Mouse (Mus musculus): Measurements from ENCODE around the gene Kdm3a. TPM values are rescaled to one million over a fixed set of nuclear protein-coding genes. Genes with fewer than 3 reads are reported as not detected.

Kdm3a gene
- polyA plus RNA-seq, 1 experiment from 2014 or later: 34.1 TPM

DNA sequence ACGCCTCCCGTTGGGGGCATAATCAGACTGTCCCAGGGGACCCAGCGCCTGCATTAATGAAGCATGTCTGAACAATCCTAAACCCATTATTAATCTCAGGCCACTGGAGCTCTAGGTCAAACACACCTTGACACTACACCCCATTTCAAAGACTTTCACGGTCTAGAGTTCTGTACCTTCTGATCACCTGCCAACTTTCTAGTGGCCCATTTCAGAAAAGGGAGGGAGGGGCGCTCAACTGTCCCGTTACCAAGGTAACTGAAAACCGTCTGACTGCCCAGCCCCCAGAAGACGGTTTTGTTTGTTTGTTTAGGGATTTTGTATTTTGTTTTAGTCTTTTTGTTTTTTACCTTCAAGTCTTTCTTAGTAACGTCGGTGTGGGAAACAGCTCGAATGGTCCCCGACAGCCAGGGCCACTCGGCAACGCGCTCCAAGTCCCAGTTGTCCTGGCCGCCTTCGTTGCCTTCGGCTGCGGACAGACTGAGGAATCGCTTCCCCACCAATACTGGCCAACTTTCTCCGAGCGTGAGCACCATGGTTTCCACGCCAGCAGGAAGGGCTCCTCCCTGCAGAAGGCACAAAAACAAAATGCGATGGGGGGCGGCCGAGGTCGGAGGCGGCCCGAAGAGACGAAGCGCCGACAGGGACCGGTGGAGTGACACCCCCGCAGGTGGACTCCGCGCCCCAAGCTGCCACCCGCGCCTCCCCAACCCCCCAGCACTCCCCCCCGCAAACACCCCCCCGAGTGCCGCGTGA, 906 bp downstream of the Kdm3a start:
- Histone ChIP-seq H3K4me2 (ENCODE audit: low read depth, low read length) (peak overlapping the region; percentile 81), H3K27ac (ENCODE audit: low read length) (peak overlapping the region; percentile 98)
- 3% methylated on average over 42 of the region's 42 CpGs for WGBS

DNA sequence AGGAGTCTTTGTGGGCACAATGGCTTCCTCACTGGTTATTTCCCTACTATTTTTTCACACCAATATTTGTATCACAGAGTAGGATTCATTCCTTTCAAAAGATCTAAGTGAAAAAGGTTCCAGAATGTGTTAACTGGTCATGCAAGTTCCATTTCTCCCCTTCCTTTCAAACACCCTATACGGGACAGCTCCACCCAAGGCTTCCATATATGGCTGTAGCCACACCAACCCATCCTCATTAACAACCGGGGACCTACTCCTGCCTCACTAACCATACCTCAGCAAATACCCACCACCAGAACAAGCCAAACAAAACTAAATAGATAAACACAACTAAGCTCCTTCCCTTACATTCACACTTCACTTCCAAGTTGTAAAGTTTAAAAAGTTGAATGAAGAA, 1.6 kb downstream of the Kdm3a start:
- H3K9ac ChIP-seq (ENCODE audit: low read length): peak overlapping the region; percentile 88; the same call in 1 of the 2 replicates
- H3K27me3 ChIP-seq (ENCODE audit: control insufficient read depth, insufficient read depth, low read length): no peaks in the 10 kb centered on the region
- peak overlapping the region; percentile 81 for H3K4me2 ChIP-seq (ENCODE audit: low read depth, low read length)
- ATAC-seq (replicated peaks; ENCODE audit: extremely low read depth, insufficient read depth, low FRiP score): no peak
- no peak overlapping the region for H3K27ac ChIP-seq (ENCODE audit: low read length)
- 1% methylated on average over 2 of the region's 2 CpGs for WGBS
- peak overlapping the region; percentile 79 for H3K4me3 ChIP-seq (ENCODE audit: low read length)
- H3K4me1 ChIP-seq (ENCODE audit: control insufficient read depth, insufficient read depth, low read length): peaks cover 21% of the 10 kb centered on the region
- peaks cover 17% of the 10 kb centered on the region for H3K36me3 ChIP-seq (ENCODE audit: control insufficient read depth, insufficient read depth)
- H3K9me3 ChIP-seq (replicated peaks; ENCODE audit: control insufficient read depth, low read length): no peaks in the 10 kb centered on the region

More for the DNA sequence above, 906 bp downstream of the Kdm3a start:
- H3K36me3 ChIP-seq (ENCODE audit: control insufficient read depth, insufficient read depth): peaks cover 15% of the 10 kb centered on the region
- peaks cover 21% of the 10 kb centered on the region for H3K4me1 ChIP-seq (ENCODE audit: control insufficient read depth, insufficient read depth, low read length)
- H3K27me3 ChIP-seq (ENCODE audit: control insufficient read depth, insufficient read depth, low read length): peaks cover 1% of the 10 kb centered on the region; the same call in 1 of the 2 replicates
- peak; percentile 1; the same call in 1 of the 2 replicates for ATAC-seq (replicated peaks; ENCODE audit: extremely low read depth, insufficient read depth, low FRiP score)
- H3K9me3 ChIP-seq (replicated peaks; ENCODE audit: control insufficient read depth, low read length): no peaks in the 10 kb centered on the region
- H3K4me3 ChIP-seq (ENCODE audit: low read length): peak overlapping the region; percentile 79
- peak overlapping the region; percentile 88 for H3K9ac ChIP-seq (ENCODE audit: low read length)

DNA sequence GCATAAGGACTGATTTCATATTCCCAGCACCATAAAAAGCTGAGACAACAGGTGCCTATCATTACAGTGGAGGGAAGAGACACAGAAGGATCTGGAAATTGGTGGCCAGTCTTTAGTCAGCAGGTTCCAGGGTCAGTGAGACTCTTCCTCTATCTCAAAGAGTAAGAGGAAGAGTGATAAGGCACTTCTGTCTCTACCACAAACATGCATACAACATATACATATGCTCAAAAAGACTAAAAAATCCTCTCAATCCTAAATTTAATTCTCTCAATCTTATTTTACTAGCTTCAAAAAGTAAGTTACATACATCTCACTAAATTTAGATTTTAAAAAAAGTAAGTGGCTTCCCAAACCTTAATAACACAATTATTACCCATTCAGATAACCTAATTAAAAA, 5.5 kb downstream of the Kdm3a start:
- no peaks in the 10 kb centered on the region for H3K27me3 ChIP-seq (ENCODE audit: control insufficient read depth, insufficient read depth, low read length)
- no peak for ATAC-seq (replicated peaks; ENCODE audit: extremely low read depth, insufficient read depth, low FRiP score)

DNA sequence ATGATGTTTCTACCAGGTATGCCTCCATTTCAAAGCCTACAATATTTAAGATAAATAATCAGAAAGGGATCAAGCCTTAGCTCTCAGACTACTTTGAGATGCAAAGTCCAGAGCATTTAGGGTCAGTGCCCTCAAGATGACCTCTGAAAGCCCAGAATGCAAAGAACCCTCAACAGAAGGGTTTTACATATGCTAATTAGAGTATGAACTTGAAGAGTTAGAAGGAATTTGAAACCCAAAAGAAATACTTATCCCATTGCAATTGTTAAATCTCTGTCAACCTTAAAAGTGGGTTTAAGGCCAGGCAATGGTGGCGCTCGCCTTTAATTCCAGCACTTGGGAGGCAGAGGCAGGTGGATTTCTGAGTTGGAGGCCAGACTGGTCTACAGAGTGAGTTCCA, 6.8 kb downstream of the Kdm3a start:
- Histone ChIP-seq H3K27me3 (ENCODE audit: control insufficient read depth, insufficient read depth, low read length) (no peaks in the 10 kb centered on the region), H3K4me2 (ENCODE audit: low read depth, low read length) (no peak overlapping the region), H3K4me1 (ENCODE audit: control insufficient read depth, insufficient read depth, low read length) (peaks cover 19% of the 10 kb centered on the region), H3K27ac (ENCODE audit: low read length) (no peak overlapping the region), H3K4me3 (ENCODE audit: low read length) (no peak overlapping the region), H3K9me3 (replicated peaks; ENCODE audit: control insufficient read depth, low read length) (no peaks in the 10 kb centered on the region), H3K36me3 (ENCODE audit: control insufficient read depth, insufficient read depth) (peaks cover 33% of the 10 kb centered on the region), H3K9ac (ENCODE audit: low read length) (no peak overlapping the region)
- no peak for ATAC-seq (replicated peaks; ENCODE audit: extremely low read depth, insufficient read depth, low FRiP score)
- 91% methylated on average over 2 of the region's 2 CpGs for WGBS

More for the DNA sequence above, 5.5 kb downstream of the Kdm3a start:
- Histone ChIP-seq H3K4me1 (ENCODE audit: control insufficient read depth, insufficient read depth, low read length) (peaks cover 21% of the 10 kb centered on the region), H3K4me3 (ENCODE audit: low read length) (no peak overlapping the region), H3K27ac (ENCODE audit: low read length) (no peak overlapping the region), H3K9me3 (replicated peaks; ENCODE audit: control insufficient read depth, low read length) (no peaks in the 10 kb centered on the region), H3K4me2 (ENCODE audit: low read depth, low read length) (no peak overlapping the region), H3K36me3 (ENCODE audit: control insufficient read depth, insufficient read depth) (peaks cover 33% of the 10 kb centered on the region), H3K9ac (ENCODE audit: low read length) (no peak overlapping the region)

DNA sequence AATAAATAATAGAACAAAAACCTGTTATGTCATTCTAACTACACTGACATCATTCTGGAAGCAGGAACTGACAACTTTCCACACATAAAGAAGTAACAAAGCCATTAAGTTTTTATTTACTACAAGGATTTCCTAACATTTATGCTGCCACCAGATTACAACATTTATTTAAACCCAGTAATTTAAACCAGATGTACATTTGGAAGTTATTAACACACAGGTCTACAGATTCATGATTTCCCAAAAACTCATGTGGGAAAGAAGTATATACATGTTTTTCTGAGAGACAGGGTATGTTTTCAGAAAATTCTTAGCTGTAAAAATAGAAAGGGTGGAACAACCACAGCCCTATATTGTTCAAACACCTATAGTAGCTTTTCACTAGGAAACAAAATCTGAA, 8.1 kb downstream of the Kdm3a start:
- no peak overlapping the region for H3K4me2 ChIP-seq (ENCODE audit: low read depth, low read length)
- H3K4me1 ChIP-seq (ENCODE audit: control insufficient read depth, insufficient read depth, low read length): peaks cover 8% of the 10 kb centered on the region
- H3K27me3 ChIP-seq (ENCODE audit: control insufficient read depth, insufficient read depth, low read length): no peaks in the 10 kb centered on the region
- H3K9ac ChIP-seq (ENCODE audit: low read length): no peak overlapping the region
- no peak for ATAC-seq (replicated peaks; ENCODE audit: extremely low read depth, insufficient read depth, low FRiP score)
- H3K27ac ChIP-seq (ENCODE audit: low read length): no peak overlapping the region
- no peaks in the 10 kb centered on the region for H3K9me3 ChIP-seq (replicated peaks; ENCODE audit: control insufficient read depth, low read length)
- H3K36me3 ChIP-seq (ENCODE audit: control insufficient read depth, insufficient read depth): peaks cover 35% of the 10 kb centered on the region
- H3K4me3 ChIP-seq (ENCODE audit: low read length): no peak overlapping the region

DNA sequence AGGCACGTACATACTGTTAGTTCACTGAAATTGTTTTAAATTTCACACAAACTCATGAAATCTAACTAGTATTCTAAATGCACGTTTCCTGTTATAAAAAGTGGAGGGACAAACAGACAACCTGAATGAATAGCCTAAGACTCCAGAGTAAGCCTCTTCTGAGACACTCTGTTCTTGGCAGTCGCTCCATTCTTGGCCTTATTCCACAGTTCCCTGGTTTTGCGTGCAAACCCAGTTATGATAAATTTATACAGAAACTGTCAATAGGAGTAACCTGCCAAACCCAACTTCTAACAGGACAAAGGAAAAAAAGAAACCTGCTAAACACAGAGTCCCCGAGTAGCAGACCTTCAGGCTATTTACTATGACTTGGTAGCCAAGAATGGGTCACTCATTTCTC, 10.8 kb downstream of the Kdm3a start:
- H3K4me1 ChIP-seq (ENCODE audit: control insufficient read depth, insufficient read depth, low read length): peaks cover 6% of the 10 kb centered on the region; the same call in 1 of the 2 replicates
- H3K9me3 ChIP-seq (replicated peaks; ENCODE audit: control insufficient read depth, low read length): no peaks in the 10 kb centered on the region
- ATAC-seq (replicated peaks; ENCODE audit: extremely low read depth, insufficient read depth, low FRiP score): no peak
- no peak overlapping the region for H3K27ac ChIP-seq (ENCODE audit: low read length)
- H3K4me3 ChIP-seq (ENCODE audit: low read length): no peak overlapping the region
- no peaks in the 10 kb centered on the region for H3K27me3 ChIP-seq (ENCODE audit: control insufficient read depth, insufficient read depth, low read length)
- whole genome bisulfite sequencing: 72% methylated on average over 5 of the region's 5 CpGs
- no peak overlapping the region for H3K9ac ChIP-seq (ENCODE audit: low read length)
- peaks cover 37% of the 10 kb centered on the region for H3K36me3 ChIP-seq (ENCODE audit: control insufficient read depth, insufficient read depth)
- H3K4me2 ChIP-seq (ENCODE audit: low read depth, low read length): no peak overlapping the region

DNA sequence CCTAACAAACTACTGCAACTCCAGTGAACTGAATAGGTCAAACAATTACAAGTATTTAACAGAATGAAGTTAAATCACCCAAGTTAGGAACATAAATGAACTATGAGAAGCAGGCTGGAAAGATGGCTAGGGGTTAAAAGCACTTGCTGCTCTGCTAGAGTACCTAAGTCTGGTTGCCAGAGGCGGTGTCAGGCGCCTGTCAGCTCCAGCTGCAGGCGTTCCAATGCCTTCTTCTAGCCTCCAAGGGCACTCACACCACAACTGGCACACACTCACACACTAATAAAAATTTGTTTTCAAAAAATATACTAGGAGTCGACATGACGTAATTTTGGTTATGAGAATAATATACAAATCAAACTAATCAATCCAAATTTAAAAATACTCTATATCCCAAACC, 11.2 kb downstream of the Kdm3a start:
- no peak overlapping the region for H3K4me2 ChIP-seq (ENCODE audit: low read depth, low read length)
- no peak overlapping the region for H3K27ac ChIP-seq (ENCODE audit: low read length)
- H3K4me1 ChIP-seq (ENCODE audit: control insufficient read depth, insufficient read depth, low read length): peaks cover 6% of the 10 kb centered on the region; the same call in 1 of the 2 replicates
- H3K36me3 ChIP-seq (ENCODE audit: control insufficient read depth, insufficient read depth): peaks cover 41% of the 10 kb centered on the region
- no peaks in the 10 kb centered on the region for H3K9me3 ChIP-seq (replicated peaks; ENCODE audit: control insufficient read depth, low read length)
- ATAC-seq (replicated peaks; ENCODE audit: extremely low read depth, insufficient read depth, low FRiP score): no peak
- no peaks in the 10 kb centered on the region for H3K27me3 ChIP-seq (ENCODE audit: control insufficient read depth, insufficient read depth, low read length)
- H3K9ac ChIP-seq (ENCODE audit: low read length): no peak overlapping the region
- no peak overlapping the region for H3K4me3 ChIP-seq (ENCODE audit: low read length)
- WGBS: 60% methylated on average over 5 of the region's 5 CpGs

DNA sequence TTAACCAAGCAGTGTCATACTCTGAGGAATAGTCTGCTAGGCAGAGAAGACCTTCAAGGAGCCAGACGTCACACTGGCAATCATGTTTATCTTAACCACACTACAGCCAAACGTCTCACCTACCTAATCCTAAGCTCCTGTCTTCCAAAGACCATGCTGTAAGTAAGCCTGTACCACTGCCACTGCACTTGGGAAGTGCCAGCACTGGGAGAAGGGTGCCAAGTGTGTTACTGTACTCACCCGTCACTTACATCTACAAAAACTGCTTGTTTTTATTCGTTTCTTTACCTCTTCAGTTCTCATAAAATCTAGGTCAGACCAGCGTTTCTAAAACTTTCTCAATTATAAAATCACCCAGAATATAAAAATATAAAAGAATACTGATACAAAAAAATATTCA, 15.8 kb downstream of the Kdm3a start:
- Histone ChIP-seq H3K4me1 (ENCODE audit: control insufficient read depth, insufficient read depth, low read length) (peaks cover 3% of the 10 kb centered on the region; the same call in 1 of the 2 replicates), H3K4me2 (ENCODE audit: low read depth, low read length) (no peak overlapping the region), H3K9me3 (replicated peaks; ENCODE audit: control insufficient read depth, low read length) (no peaks in the 10 kb centered on the region), H3K4me3 (ENCODE audit: low read length) (no peak overlapping the region), H3K27ac (ENCODE audit: low read length) (no peak overlapping the region), H3K36me3 (ENCODE audit: control insufficient read depth, insufficient read depth) (peaks cover 49% of the 10 kb centered on the region), H3K9ac (ENCODE audit: low read length) (no peak overlapping the region), H3K27me3 (ENCODE audit: control insufficient read depth, insufficient read depth, low read length) (no peaks in the 10 kb centered on the region)
- WGBS: 66% methylated on average over 5 of the region's 5 CpGs
- ATAC-seq (replicated peaks; ENCODE audit: extremely low read depth, insufficient read depth, low FRiP score): no peak

DNA sequence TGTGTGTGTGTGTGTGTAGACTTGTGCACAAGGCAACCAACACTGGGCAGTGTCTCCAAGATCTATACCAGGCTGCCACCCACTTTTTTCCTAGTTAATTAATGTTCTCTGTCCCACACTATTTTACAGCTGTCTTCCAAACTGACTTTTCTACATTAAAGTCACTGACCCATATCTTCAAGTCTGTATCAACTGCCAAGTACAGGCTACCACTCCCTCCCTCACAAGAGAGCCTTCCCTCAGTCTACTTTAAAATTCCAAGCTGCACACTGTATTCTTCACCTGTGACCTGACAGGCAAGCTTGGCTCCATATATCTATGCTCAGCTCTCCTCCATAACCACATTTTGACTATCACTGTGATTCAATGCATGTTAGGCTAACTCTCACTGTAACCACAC, 19.6 kb downstream of the Kdm3a start:
- no peak overlapping the region for H3K4me3 ChIP-seq (ENCODE audit: low read length)
- H3K9me3 ChIP-seq (replicated peaks; ENCODE audit: control insufficient read depth, low read length): no peaks in the 10 kb centered on the region
- ATAC-seq (replicated peaks; ENCODE audit: extremely low read depth, insufficient read depth, low FRiP score): no peak
- peaks cover 61% of the 10 kb centered on the region for H3K36me3 ChIP-seq (ENCODE audit: control insufficient read depth, insufficient read depth)
- no peak overlapping the region for H3K9ac ChIP-seq (ENCODE audit: low read length)
- no peaks in the 10 kb centered on the region for H3K27me3 ChIP-seq (ENCODE audit: control insufficient read depth, insufficient read depth, low read length)
- no peak overlapping the region for H3K4me2 ChIP-seq (ENCODE audit: low read depth, low read length)
- 0 out of 2 replicates have a peak, but pooled peaks cover 2% of the 10 kb centered on the region for H3K4me1 ChIP-seq (ENCODE audit: control insufficient read depth, insufficient read depth, low read length)
- H3K27ac ChIP-seq (ENCODE audit: low read length): no peak overlapping the region
